Mouse (Mus musculus) lung, adult 2 months (tissue): ENCODE results near the gene Xntrpc.

ENCODE experiments used
- CTCF ChIP-seq: fragments of 200-500 bp; IDR thresholded peaks from 2 replicates; pipeline ENCODE4 v1.5.1; 2011; ENCODE audit warnings: mild to moderate bottlenecking, low read length, control low read depth; ENCODE audit not compliant: insufficient read depth
- POLR2A ChIP-seq: fragments of 200-500 bp; IDR thresholded peaks from 2 replicates; pipeline ENCODE4 v1.6.1; 2011; ENCODE audit warnings: low read depth, mild to moderate bottlenecking, control low read depth, low read length, borderline replicate concordance; ENCODE audit errors: extremely low read depth

DNA sequence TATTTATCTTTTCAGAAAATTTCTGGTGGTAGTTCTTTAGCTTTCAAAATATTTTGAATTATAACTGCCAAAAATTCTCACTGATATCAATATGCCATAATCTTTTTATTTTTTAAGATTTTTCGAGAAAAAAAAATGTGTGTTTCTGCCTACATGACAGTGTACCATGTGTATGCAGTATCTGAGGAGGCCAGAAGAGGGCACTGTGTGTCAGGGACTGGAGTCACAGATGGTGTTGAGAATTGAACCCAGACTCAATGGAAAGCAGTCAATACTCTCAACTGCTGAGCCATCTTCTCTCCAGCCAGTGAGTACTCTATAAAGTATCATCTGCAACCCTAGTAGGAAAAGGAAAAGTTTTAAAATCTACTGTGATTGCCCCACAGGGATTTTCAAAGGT is 72.0 kb downstream of the Xntrpc start:
- TF ChIP-seq POLR2A (no peak), CTCF (peak; percentile 42; the same call in 1 of the 2 replicates)
